Mouse (Mus musculus) left cerebral cortex, postnatal 36 days (tissue): Measurements from ENCODE around the gene Stxbp1. TPM values are rescaled to one million over a fixed set of nuclear protein-coding genes. Genes with fewer than 3 reads are reported as not detected.

ENCODE experiments used
- DNase-seq, 2 experiments: peaks; one replicate each; pipeline ENCODE4 v3.0.0; 2021 to 2022; ENCODE audit warnings: low spot score in 2 of 2, mixed read lengths in 1 of 2
- intact Hi-C: fragments of 180-260 bp; cut with DNase I; formaldehyde crosslinking; loops from one replicate; pipeline ENCODE4 v1.15.1; 2025
- total RNA-seq, 2 experiments: library from RNA; stranded (reverse); gene quantifications; 2 replicates each; pipeline ENCODE4 v1.2.3; 2021

The Stxbp1 gene
- total RNA-seq, 2 experiments from 2014 or later: 963 to 1,065 TPM

GRCm38 (mm10) chr2:32740916-32741272 is 106.2 kb downstream of the Stxbp1 start, which contains the start of gene 6330409D20Rik:
6330409D20Rik (minus strand) TSS chr2:32741016.
- intact Hi-C loops: loop anchor here (1.0 kb wide), 1 partner anchor 28 kb away; the partner anchor contains the start of gene Cdk9
- no peak for DNase-seq

GRCm38 (mm10) chr2:32739311-32739710 is 107.7 kb downstream of the Stxbp1 start:
- no peak for DNase-seq
- intact Hi-C loops: no loop called here

Other genes with a start within 250 kb of the Stxbp1 start
- 100 to 1,000 TPM; 121 to 135 TPM for gene St6galnac6, start 247.5 kb downstream of the Stxbp1 start, total RNA-seq
- gene Ak1, start 225.5 kb downstream of the Stxbp1 start, total RNA-seq: 100 to 1,000 TPM; 152 to 173 TPM
- 10 to 100 TPM; 22.0 to 26.1 TPM for gene Eng, start 200.7 kb downstream of the Stxbp1 start, total RNA-seq
- 10 to 100 TPM in 1 of 2 experiments, 1 to 10 TPM in 1; 6.0 to 10.5 TPM for gene Fpgs, start 143.1 kb downstream of the Stxbp1 start, total RNA-seq
- gene Cdk9, start 134.2 kb downstream of the Stxbp1 start, total RNA-seq: 100 to 1,000 TPM; 105 to 117 TPM
- gene Sh2d3c, start 126.2 kb downstream of the Stxbp1 start, total RNA-seq: 10 to 100 TPM; 33.3 to 45.8 TPM
- 1 to 10 TPM; 2.5 to 3.2 TPM for gene 6330409D20Rik, start 106.2 kb downstream of the Stxbp1 start, total RNA-seq
- 10 to 100 TPM; 27.8 to 29.9 TPM for gene Tor2a, start 90.0 kb downstream of the Stxbp1 start, total RNA-seq
- gene Ttc16, start 71.6 kb downstream of the Stxbp1 start, total RNA-seq: under 1 TPM; 0.41 to 0.72 TPM
- gene Ptrh1, start 71.5 kb downstream of the Stxbp1 start, total RNA-seq: 1 to 10 TPM; 7.2 to 9.2 TPM
- under 1 TPM in 1 of 2 experiments, not detected in 1; 0.29 TPM for gene Cfap157, start 62.8 kb downstream of the Stxbp1 start, total RNA-seq
- gene Fam129b, start 28.9 kb upstream of the Stxbp1 start, total RNA-seq: 10 to 100 TPM; 22.6 to 23.7 TPM
- 100 to 1,000 TPM; 107 to 115 TPM for gene Rpl12, start 114.3 kb upstream of the Stxbp1 start, total RNA-seq
- 10 to 100 TPM; 34.7 to 36.2 TPM for gene Lrsam1, start 114.4 kb upstream of the Stxbp1 start, total RNA-seq
- 10 to 100 TPM; 26.9 to 27.1 TPM for gene Slc2a8, start 134.8 kb upstream of the Stxbp1 start, total RNA-seq